Mouse (Mus musculus) cerebellum, adult 2 months (tissue): ENCODE measurements at regions not wholly inside any gene's neighbourhood (a gene's known extent, or its start where the extent isn't known, plus 50 kb on each side); places are given as distances from the start of the nearest gene placed in this dataset.

Experiments
- CTCF ChIP-seq: fragments of 200-500 bp; IDR thresholded peaks from 2 replicates; pipeline ENCODE4 v1.5.1; 2011; ENCODE audit warnings: low read depth, mild to moderate bottlenecking, control low read depth, low read length, moderate library complexity, borderline replicate concordance; ENCODE audit not compliant: insufficient read depth
- POLR2A ChIP-seq: fragments of 200-500 bp; IDR thresholded peaks from 2 replicates; pipeline ENCODE4 v1.6.1; 2011; ENCODE audit warnings: low read length, control low read depth, borderline replicate concordance; ENCODE audit not compliant: insufficient read depth

DNA sequence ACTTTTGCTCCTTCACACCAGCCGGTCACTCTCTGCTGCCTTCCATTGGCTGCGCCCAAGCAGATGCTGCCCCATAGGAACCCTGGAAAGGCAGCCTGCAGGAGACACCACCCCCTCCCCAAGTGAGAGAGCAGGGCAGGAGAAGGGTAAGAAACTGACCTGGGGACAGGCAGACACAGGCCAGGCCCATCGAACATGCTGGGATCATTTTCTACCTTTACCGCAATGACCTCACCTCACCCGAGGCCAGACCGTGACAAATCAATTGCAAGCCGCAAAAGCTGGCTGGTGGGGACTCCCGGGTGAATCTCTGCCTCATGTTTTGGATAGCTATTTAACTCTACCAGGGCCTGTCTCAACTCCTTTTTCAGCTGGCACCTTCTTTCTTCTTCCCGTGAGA, 168.9 kb downstream of the Zfp365 start:
- TF ChIP-seq CTCF = no peak
- no peak for TF ChIP-seq POLR2A
